Mouse (Mus musculus) kidney, adult 2 months (tissue): ENCODE measurements around the gene Dusp1.

ENCODE experiments used
- CTCF ChIP-seq: fragments of 200-500 bp; conservative IDR thresholded peaks from 2 replicates; pipeline ENCODE4 v1.5.1; 2011; ENCODE audit warnings: low read depth, mild to moderate bottlenecking, control low read depth, low read length, moderate library complexity, mixed read lengths; ENCODE audit not compliant: insufficient read depth, insufficient read length
- POLR2A ChIP-seq: fragments of 200-500 bp; IDR thresholded peaks from one replicate; pipeline ENCODE4 v1.6.1; 2011; ENCODE audit warnings: low read depth, low read length, control low read depth

DNA sequence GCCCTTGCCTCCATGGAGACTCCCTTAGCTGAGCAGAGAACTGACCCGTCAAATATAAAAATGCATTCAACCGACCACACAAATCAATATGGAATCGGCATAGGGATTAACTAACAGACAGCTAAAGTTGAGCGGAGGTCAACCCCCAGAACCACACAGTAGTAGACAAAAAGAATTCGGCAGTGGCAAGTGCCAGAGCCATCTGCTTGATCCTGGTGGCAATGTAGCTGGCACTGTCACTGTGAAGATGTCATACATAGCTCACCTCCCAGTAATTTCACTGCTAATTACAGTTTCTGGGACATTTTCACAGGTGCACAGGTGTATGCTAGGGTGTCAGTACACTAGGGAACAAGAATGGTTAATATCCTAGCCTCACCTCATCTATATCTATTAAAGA, 21.8 kb downstream of the Dusp1 start:
- TF ChIP-seq CTCF (no peak), POLR2A (no peak)
